Mouse (Mus musculus) heart, adult 2 months (tissue): ENCODE data around the gene Tmem266. TPM values are rescaled to one million over a fixed set of nuclear protein-coding genes. Genes with fewer than 3 reads are reported as not detected.

Source experiments
- DNase-seq, 2 experiments: peaks; one replicate each; pipeline ENCODE4 v3.0.0; 2021
- H3K27ac ChIP-seq: fragments of 200-600 bp; 2 replicates; pipeline ENCODE4 v1.8.1; 2022
- H3K27me3 ChIP-seq: fragments of 200-500 bp; 2 replicates; pipeline ENCODE4 v1.6.1; 2012; ENCODE audit warnings: mild to moderate bottlenecking, low read length, inconsistent platforms, mixed read lengths; ENCODE audit not compliant: control insufficient read depth, insufficient read depth
- H3K36me3 ChIP-seq: fragments of 200-500 bp; 2 replicates; pipeline ENCODE4 v1.6.1; 2012; ENCODE audit warnings: low read length, inconsistent platforms; ENCODE audit not compliant: control insufficient read depth, insufficient read depth
- H3K4me1 ChIP-seq: fragments of 200-500 bp; 2 replicates; pipeline ENCODE4 v1.6.1; 2011; ENCODE audit warnings: low read length; ENCODE audit not compliant: control insufficient read depth, insufficient read depth
- H3K4me3 ChIP-seq: fragments of 200-600 bp; 2 replicates; pipeline ENCODE4 v1.8.1; 2022
- H3K79me2 ChIP-seq: fragments of 200-500 bp; replicated peaks from 2 replicates; pipeline ENCODE4 v1.6.1; 2012; ENCODE audit warnings: mild to moderate bottlenecking, inconsistent platforms, low read length, moderate library complexity, mixed read lengths; ENCODE audit not compliant: control insufficient read depth, insufficient read depth
- H3K9ac ChIP-seq: fragments of 200-500 bp; 2 replicates; pipeline ENCODE4 v1.6.1; 2012; ENCODE audit warnings: low read depth, mild to moderate bottlenecking, control low read depth, inconsistent platforms, low read length, mixed read lengths
- CTCF ChIP-seq: fragments of 200-600 bp; IDR thresholded peaks from 2 replicates; pipeline ENCODE4 v1.8.1; 2022; ENCODE audit warnings: antibody characterized with exemption, mild to moderate bottlenecking, moderate library complexity
- EP300 ChIP-seq: fragments of 200-500 bp; IDR thresholded peaks from 2 replicates; pipeline ENCODE4 v1.6.1; 2011; ENCODE audit warnings: low read depth, low read length, control low read depth; ENCODE audit not compliant: insufficient read depth
- POLR2A ChIP-seq: fragments of 200-500 bp; IDR thresholded peaks from 2 replicates; pipeline ENCODE4 v1.6.1; 2011; ENCODE audit warnings: mild to moderate bottlenecking, low read depth, low read length, control low read depth; ENCODE audit not compliant: insufficient read depth
- WGBS: fragments of 180-500 bp; shearing (Covaris S2); methylation state at CpG from one replicate; pipeline ENCODE4 v1.1.7; 2018; 5-methylcytosine and 5-hydroxymethylcytosine counted together
- intact Hi-C: fragments of 180-260 bp; cut with DNase I; formaldehyde crosslinking; loops from one replicate; pipeline ENCODE4 v1.15.1; 2025
- polyA plus RNA-seq: library from polyadenylated mRNA; depleted of rRNA; stranded (reverse); fragments of >200 nt; gene quantifications from 2 replicates; pipeline ENCODE4 v1.2.3, GENCODE M21; 2012
- total RNA-seq, 2 experiments: library from RNA; stranded (reverse); gene quantifications; 2 replicates each; pipeline ENCODE4 v1.2.3; 2021

Gene Tmem266
- total and polyA plus RNA-seq, 3 experiments, result 1.5 to 2.5 (median 2.0) TPM

DNA sequence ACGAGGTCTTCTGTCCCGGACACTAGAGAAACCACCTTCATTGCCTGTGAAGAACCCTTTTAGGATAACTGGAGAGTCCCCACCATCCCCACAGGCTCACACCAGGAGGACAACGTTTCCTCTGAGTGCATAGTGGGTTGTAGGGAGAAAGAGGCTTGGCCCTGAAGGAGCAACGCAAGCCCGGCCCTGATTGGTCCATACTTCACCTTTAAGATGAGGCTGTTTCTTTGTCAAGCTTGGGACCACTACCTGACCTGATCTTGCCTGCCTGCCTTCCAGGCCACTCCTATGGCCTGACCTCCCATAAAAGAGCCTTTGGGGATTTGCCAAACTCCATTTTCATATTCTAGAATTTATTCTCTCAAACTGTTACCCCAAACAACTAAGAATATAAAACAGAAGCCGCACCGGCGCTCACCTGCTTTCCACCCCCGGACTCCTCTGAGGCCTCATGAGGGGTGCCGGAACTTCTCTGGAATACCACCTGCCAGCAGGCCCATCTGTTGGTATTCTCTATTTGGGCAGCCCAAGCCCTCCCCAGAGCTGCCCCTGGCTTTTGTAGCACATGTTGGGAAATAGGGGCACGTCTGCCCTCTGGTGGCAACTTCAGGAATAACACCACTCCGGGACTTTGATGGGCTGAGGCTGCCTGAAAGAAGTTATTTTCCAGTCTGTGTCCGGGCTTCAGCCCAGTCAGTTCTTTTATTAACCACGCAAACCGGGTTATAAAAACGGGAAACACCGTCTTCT is 65.4 kb downstream of the Tmem266 start:
- no peak overlapping the region for H3K9ac ChIP-seq
- WGBS, result 30% methylated on average over 17 of the region's 17 CpGs
- H3K4me1 ChIP-seq, result no peaks in the 10 kb centered on the region
- no peaks in the 10 kb centered on the region for H3K36me3 ChIP-seq
- no peaks in the 10 kb centered on the region for H3K79me2 ChIP-seq
- H3K27ac ChIP-seq, result no peak overlapping the region
- H3K27me3 ChIP-seq, result no peaks in the 10 kb centered on the region
- H3K4me3 ChIP-seq, result no peak overlapping the region
- DNase-seq, result peak; percentile 60 to 80
- TF ChIP-seq CTCF (no peak; the same call in 1 of the 2 replicates), EP300 (no peak), POLR2A (no peak)
- intact Hi-C loops, result loop anchor here (5.0 kb wide), 2 partner anchors 255 to 370 kb away; no protein-coding TSS in a partner anchor

- intact Hi-C loops, result no loop called here
- WGBS, result 71% methylated on average over 1 of the region's 1 CpGs
- TF ChIP-seq EP300, result no peak
- no peak for TF ChIP-seq CTCF
- no peak for TF ChIP-seq POLR2A
Measured at GRCm38 (mm10) chr9:55395650-55396049, 68.9 kb downstream of the Tmem266 start.

GRCm38 (mm10) chr9:55398985-55399554 is 72.4 kb downstream of the Tmem266 start:
- 84% methylated on average over 7 of the region's 7 CpGs for WGBS
- no peaks in the 10 kb centered on the region for H3K36me3 ChIP-seq
- TF ChIP-seq EP300 (no peak), CTCF (no peak), POLR2A (no peak)
- no peaks in the 10 kb centered on the region for H3K79me2 ChIP-seq
- DNase-seq, result no peak
- no peak overlapping the region for H3K4me3 ChIP-seq
- no peak overlapping the region for H3K9ac ChIP-seq
- no peaks in the 10 kb centered on the region for H3K27me3 ChIP-seq
- intact Hi-C loops, result no loop called here
- no peaks in the 10 kb centered on the region for H3K4me1 ChIP-seq
- H3K27ac ChIP-seq, result no peak overlapping the region

More at GRCm38 (mm10) chr9:55395650-55396049, 68.9 kb downstream of the Tmem266 start:
- Histone ChIP-seq H3K9ac (no peak overlapping the region), H3K4me1 (no peaks in the 10 kb centered on the region), H3K79me2 (no peaks in the 10 kb centered on the region), H3K27ac (no peak overlapping the region), H3K36me3 (no peaks in the 10 kb centered on the region), H3K27me3 (no peaks in the 10 kb centered on the region), H3K4me3 (no peak overlapping the region)
- no peak for DNase-seq

DNA sequence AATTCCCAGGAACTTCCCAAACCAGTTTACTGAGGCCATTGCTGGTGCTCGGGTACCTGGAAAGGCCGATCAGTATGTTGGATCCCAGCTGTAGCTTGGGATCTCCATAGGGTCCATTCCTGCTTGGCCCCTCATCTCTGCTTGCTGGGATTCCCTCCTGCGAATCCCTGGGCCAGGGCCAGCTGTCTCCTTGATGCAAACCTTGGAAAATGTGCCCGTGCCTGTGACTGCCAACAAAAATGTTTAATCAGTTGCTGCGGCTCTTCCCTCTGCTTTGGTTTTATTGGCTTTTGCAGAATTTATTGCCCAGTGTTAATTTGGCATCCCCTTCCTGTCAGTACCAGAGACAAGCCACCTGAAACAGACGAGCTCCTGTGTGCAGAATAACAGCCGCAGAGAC is 75.6 kb downstream of the Tmem266 start:
- H3K4me1 ChIP-seq, result no peaks in the 10 kb centered on the region
- intact Hi-C loops, result no loop called here
- no peak for TF ChIP-seq EP300
- TF ChIP-seq POLR2A, result no peak
- no peak for TF ChIP-seq CTCF
- no peaks in the 10 kb centered on the region for H3K36me3 ChIP-seq
- 65% methylated on average over 7 of the region's 7 CpGs for WGBS
- H3K4me3 ChIP-seq, result no peak overlapping the region
- H3K79me2 ChIP-seq, result no peaks in the 10 kb centered on the region
- H3K27ac ChIP-seq, result no peak overlapping the region
- DNase-seq, result no peak
- no peaks in the 10 kb centered on the region for H3K27me3 ChIP-seq
- H3K9ac ChIP-seq, result no peak overlapping the region

GRCm38 (mm10) chr9:55404256-55404655 is 77.5 kb downstream of the Tmem266 start:
- intact Hi-C loops, result no loop called here

More at GRCm38 (mm10) chr9:55404256-55404655, 77.5 kb downstream of the Tmem266 start:
- H3K36me3 ChIP-seq, result no peaks in the 10 kb centered on the region
- no peaks in the 10 kb centered on the region for H3K27me3 ChIP-seq
- DNase-seq, result no peak
- no peak overlapping the region for H3K27ac ChIP-seq
- H3K4me3 ChIP-seq, result no peak overlapping the region
- WGBS, result 72% methylated on average over 4 of the region's 4 CpGs
- H3K4me1 ChIP-seq, result no peaks in the 10 kb centered on the region
- H3K9ac ChIP-seq, result no peak overlapping the region
- no peaks in the 10 kb centered on the region for H3K79me2 ChIP-seq
- no peak for TF ChIP-seq CTCF
- no peak for TF ChIP-seq EP300
- TF ChIP-seq POLR2A, result no peak
